8 mouse cellular contexts compared by ENCODE assay signal in genomic region chr13:45389448-45390311, GRCm38 (mm10). TPM values are rescaled to one million over a fixed set of nuclear protein-coding genes. Genes with fewer than 3 reads are reported as not detected.
DNase-seq lines count a peak whose midpoint lies in the region; ATAC-seq lines count a peak whose summit lies in the region.

Gene Mylip (plus strand): TSS chr13:45389742.

- peak; percentile 96 for ATAC-seq in heart, embryonic 14.5 days (ENCODE audit: insufficient number of reproducible peaks, insufficient read depth, low FRiP score, low read depth)
- peak; percentile 95 for ATAC-seq in liver, embryonic 12.5 days

- no peaks in the 10 kb centered on the region for H3K9me3 ChIP-seq in forebrain, embryonic 10.5 days
- H3K9me3 ChIP-seq in heart, embryonic 14.5 days (ENCODE audit: control insufficient read depth, low read length), result no peaks in the 10 kb centered on the region
- no peaks in the 10 kb centered on the region for H3K9me3 ChIP-seq in liver, embryonic 12.5 days (replicated peaks)

- peak within 1 kb of the TSS; percentile 86 for H3K9ac ChIP-seq in heart, embryonic 14.5 days (ENCODE audit: low read length)
- peak within 1 kb of the TSS; percentile 94 for H3K9ac ChIP-seq in liver, embryonic 12.5 days

- under 1% methylated on average over 80 of the region's 81 CpGs for WGBS in forebrain, embryonic 10.5 days
- WGBS in heart, embryonic 14.5 days, result under 1% methylated on average over 72 of the region's 81 CpGs
- WGBS in liver, embryonic 12.5 days (ENCODE audit: insufficient replicate concordance), result under 1% methylated on average over 77 of the region's 81 CpGs

- H3K4me3 ChIP-seq in forebrain, embryonic 10.5 days, result peak within 1 kb of the TSS; percentile 83
- peak within 1 kb of the TSS; percentile 81 to 84 for H3K4me3 ChIP-seq in heart, embryonic 14.5 days (ENCODE audit: control insufficient read depth in 1 of 2, insufficient read depth in 1 of 2, low read depth in 1 of 2, low read length in 2 of 2)
- H3K4me3 ChIP-seq in liver, embryonic 12.5 days, result peak within 1 kb of the TSS; percentile 90

- no peaks in the 10 kb centered on the region for H3K36me3 ChIP-seq in forebrain, embryonic 10.5 days (replicated peaks)
- peaks cover 5% of the 10 kb centered on the region; the same call in 1 of the 2 replicates for H3K36me3 ChIP-seq in heart, embryonic 14.5 days (ENCODE audit: control insufficient read depth, insufficient read depth, low read length)
- peaks cover 27% of the 10 kb centered on the region for H3K36me3 ChIP-seq in liver, embryonic 12.5 days
- no peaks in the 10 kb centered on the region; the same call in none of the 2 replicates for H3K36me3 ChIP-seq in splenic B cell, adult 2 months (ENCODE audit: control insufficient read depth, insufficient read depth, low read length, poor library complexity, severe bottlenecking)

- peak within 1 kb of the TSS; percentile 88 for H3K27ac ChIP-seq in forebrain, embryonic 10.5 days
- H3K27ac ChIP-seq in heart, embryonic 14.5 days (replicated peaks in 1 of 2; ENCODE audit: control insufficient read depth in 1 of 2, insufficient read depth in 1 of 2, low read depth in 2 of 2, low read length in 2 of 2), result peak within 1 kb of the TSS; percentile 56 to 77
- H3K27ac ChIP-seq in liver, embryonic 12.5 days, result peak within 1 kb of the TSS; percentile 84

- H3K27me3 ChIP-seq in forebrain, embryonic 10.5 days (ENCODE audit: poor library complexity, severe bottlenecking), result peaks cover 26% of the 10 kb centered on the region
- no peaks in the 10 kb centered on the region for H3K27me3 ChIP-seq in heart, embryonic 14.5 days (ENCODE audit: control insufficient read depth, insufficient read depth, low read length)
- H3K27me3 ChIP-seq in liver, embryonic 12.5 days (replicated peaks), result peaks cover 22% of the 10 kb centered on the region
- no peaks in the 10 kb centered on the region for H3K27me3 ChIP-seq in splenic B cell, adult 2 months (ENCODE audit: control insufficient read depth, insufficient read depth, low read length, poor library complexity, severe bottlenecking)

- peaks cover 58% of the 10 kb centered on the region for H3K4me1 ChIP-seq in forebrain, embryonic 10.5 days
- peaks cover 10 to 33% of the 10 kb centered on the region in 2 experiments for H3K4me1 ChIP-seq in heart, embryonic 14.5 days (ENCODE audit: control insufficient read depth in 2 of 2, insufficient read depth in 2 of 2, low read length in 2 of 2)
- peaks cover 70% of the 10 kb centered on the region for H3K4me1 ChIP-seq in liver, embryonic 12.5 days

- peak; percentile 99 for DNase-seq in CD8-positive naive resting alpha-beta T cell, adult 2 months (ENCODE audit: low read depth in 2 of 2, low spot score in 2 of 2)
- DNase-seq in c-Kit-positive CD71-negative TER-119-negative erythroid progenitor cells, embryonic 14.5 days (ENCODE audit: low read depth), result peak; percentile 94
- peak; percentile 97 for DNase-seq in forebrain, embryonic 10.5 days (ENCODE audit: extremely low spot score, low spot score)
- peak; percentile 99 for DNase-seq in kidney, postnatal 14 days
- peak; percentile 98 for DNase-seq in naive thymus-derived CD4-positive, alpha-beta T cell, adult 2 months (ENCODE audit: low read depth)
- peak; percentile 98 for DNase-seq in splenic B cell, adult 2 months (ENCODE audit: low read depth, low spot score)

- peak within 1 kb of the TSS; percentile 99 for H3K4me2 ChIP-seq in heart, embryonic 14.5 days (ENCODE audit: low read length)
- H3K4me2 ChIP-seq in liver, embryonic 12.5 days, result peak within 1 kb of the TSS; percentile 89

RNA-seq across cellular contexts. Expression of gene Mylip, which starts in this region (rescaled TPM):
- polyA plus RNA-seq in forebrain, embryonic 10.5 days (2016; fragmentation: Nextera tagmentation; extraction: Ambion mirVana), result 4.1 and 4.9 TPM in 2 replicates
- 4.9 and 6.4 TPM in 2 replicates for polyA plus RNA-seq in heart, embryonic 14.5 days (2014; fragmentation: Nextera tagmentation; extraction: Ambion mirVana)
- polyA plus RNA-seq in liver, embryonic 12.5 days (2016; fragmentation: Nextera tagmentation; extraction: Ambion mirVana), result 7.0 and 7.6 TPM in 2 replicates

Comparison
In these comparisons a context has a peak if more than half of its experiments do, and no peak if none do; other contexts are left out.
1. Peak in every context shown above with its lines: DNase-seq, ATAC-seq, H3K4me3 ChIP-seq and H3K27ac ChIP-seq.